Mouse (Mus musculus) ES-Bruce4 (cell line): ENCODE data around the gene Phldb2.

Source experiments
- EP300 ChIP-seq: IDR thresholded peaks from 2 replicates; pipeline ENCODE4 v1.6.1; 2011; ENCODE audit warnings: low read depth, low read length; ENCODE audit not compliant: insufficient read depth
- POLR2A ChIP-seq: IDR thresholded peaks from one replicate; pipeline ENCODE4 v1.8.1; 2011; ENCODE audit warnings: low read length; ENCODE audit not compliant: insufficient read depth

DNA sequence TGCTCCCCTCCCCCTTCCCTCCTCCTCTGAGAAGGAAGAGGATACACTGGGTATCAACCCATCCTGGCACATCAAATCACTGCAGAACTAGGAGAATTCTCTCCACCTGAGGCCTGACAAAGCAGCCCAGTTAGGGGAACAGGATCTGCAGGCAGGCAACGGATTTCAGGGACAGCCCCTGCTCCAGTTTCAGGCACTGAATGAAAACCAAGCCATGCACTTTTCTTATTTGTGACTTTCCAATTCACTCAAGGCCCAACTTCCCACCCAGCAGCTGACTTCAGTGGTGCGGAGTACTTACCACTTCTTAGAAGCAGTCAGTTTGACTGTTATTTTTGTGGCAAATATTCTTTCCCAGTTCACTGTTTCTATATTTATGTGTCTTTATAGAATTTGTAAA is 12.7 kb downstream of the Phldb2 start:
- TF ChIP-seq POLR2A (no peak), EP300 (no peak)
